In genomic region chr11:67661465-67661864, GRCm38 (mm10) we compare ENCODE assay signal across 20 mouse cellular contexts. TPM values are rescaled to one million over a fixed set of nuclear protein-coding genes. Genes with fewer than 3 reads are reported as not detected.
"Had no signal": no experiment of that assay in that cellular context is flagged by ENCODE, and none has a peak within 500 bp of the region (broad histone marks: within the 10 kb centered on the region; RNA-seq: fewer than 3 reads in every experiment).

No protein-coding gene starts in this region.

- H3K27ac ChIP-seq: midbrain, embryonic 10.5 days; midbrain, embryonic 12.5 days; neural tube, embryonic 13.5 days; neural tube, embryonic 15.5 days had no signal

- H3K4me3 ChIP-seq: midbrain, embryonic 10.5 days; midbrain, embryonic 12.5 days; myocyte; neural tube, embryonic 13.5 days; neural tube, embryonic 15.5 days had no signal

- DNase-seq: liver, postnatal 0 days; lung, embryonic 14.5 days; lung, postnatal 10 days; lung, postnatal 4 days; midbrain, embryonic 14.5 days; retina, postnatal 1 day; right cerebral cortex, adult 18-20 months; right cerebral cortex, postnatal 25 days; right cerebral cortex, postnatal 4 days; spleen, adult 18-20 months; thymus, adult 18-20 months; thymus, postnatal 14 days; thymus, postnatal 36 days had no signal

RNA-seq across cellular contexts. Expression of gene Rcvrn, which starts 33.7 kb away (rescaled TPM):
- total RNA-seq: megakaryocyte, adult 5-6 weeks; megakaryocyte-erythroid progenitor cell, adult 5-6 weeks had no signal
